Mouse (Mus musculus) telencephalon, adult 2 months (tissue): ENCODE results near the gene Maml2.

Experiments
- DNase-seq: peaks from one replicate; pipeline ENCODE4 v3.0.0-alpha.2; 2011; ENCODE audit warnings: low read depth, low spot score

The Maml2 gene

GRCm38 (mm10) chr9:13310236-13310635, 12.5 kb downstream of the Maml2 start:
- no peak for DNase-seq

GRCm38 (mm10) chr9:13311094-13311493, 13.3 kb downstream of the Maml2 start:
- no peak for DNase-seq

- DNase-seq: no peak
Observed at GRCm38 (mm10) chr9:13313923-13314322, 16.2 kb downstream of the Maml2 start.

- no peak for DNase-seq
Observed at GRCm38 (mm10) chr9:13314577-13315004, 16.8 kb downstream of the Maml2 start.

- no peak for DNase-seq
Observed at GRCm38 (mm10) chr9:13315393-13315792, 17.6 kb downstream of the Maml2 start.

GRCm38 (mm10) chr9:13319566-13319965, 21.8 kb downstream of the Maml2 start:
- DNase-seq: no peak

GRCm38 (mm10) chr9:13320800-13321364, 23.1 kb downstream of the Maml2 start:
- no peak for DNase-seq

- DNase-seq: no peak
Observed at GRCm38 (mm10) chr9:13323074-13323473, 25.3 kb downstream of the Maml2 start.

- no peak for DNase-seq
Observed at GRCm38 (mm10) chr9:13323612-13324011, 25.9 kb downstream of the Maml2 start.

GRCm38 (mm10) chr9:13414230-13414766, 116.5 kb downstream of the Maml2 start:
- no peak for DNase-seq

- no peak for DNase-seq
Observed at GRCm38 (mm10) chr9:13425031-13425940, 127.5 kb downstream of the Maml2 start.

- no peak for DNase-seq
Observed at GRCm38 (mm10) chr9:13429477-13430125, 131.8 kb downstream of the Maml2 start.

- DNase-seq: no peak
Observed at GRCm38 (mm10) chr9:13430302-13430701, 132.5 kb downstream of the Maml2 start.

GRCm38 (mm10) chr9:13430744-13431143, 133.0 kb downstream of the Maml2 start:
- no peak for DNase-seq

GRCm38 (mm10) chr9:13431646-13432045, 133.9 kb downstream of the Maml2 start:
- DNase-seq: no peak

GRCm38 (mm10) chr9:13433501-13434090, 135.8 kb downstream of the Maml2 start:
- DNase-seq: no peak

- DNase-seq: no peak
Observed at GRCm38 (mm10) chr9:13440911-13441310, 143.2 kb downstream of the Maml2 start.

GRCm38 (mm10) chr9:13442012-13442735, 144.4 kb downstream of the Maml2 start:
- DNase-seq: no peak

- DNase-seq: no peak
Observed at GRCm38 (mm10) chr9:13443484-13444211, 145.9 kb downstream of the Maml2 start.

- DNase-seq: no peak
Observed at GRCm38 (mm10) chr9:13446236-13446635, 148.5 kb downstream of the Maml2 start.
